Mouse (Mus musculus) c-Kit-positive CD71-positive TER-119-negative erythroid progenitor cells, embryonic 14.5 days (primary cell): ENCODE measurements around the gene Elk3.

Source experiments
- DNase-seq: peaks from one replicate; pipeline ENCODE4 v3.0.0-alpha.2; 2013; ENCODE audit warnings: low read depth

The Elk3 gene

GRCm38 (mm10) chr10:93234692-93235091, 76.2 kb downstream of the Elk3 start:
- no peak for DNase-seq

- no peak for DNase-seq
These were observed 77.2 kb downstream of the Elk3 start for GRCm38 (mm10) chr10:93233665-93234194.

- no peak for DNase-seq
These were observed 79.0 kb downstream of the Elk3 start for GRCm38 (mm10) chr10:93231893-93232292.

GRCm38 (mm10) chr10:93231490-93231889, 79.4 kb downstream of the Elk3 start:
- DNase-seq = no peak

GRCm38 (mm10) chr10:93228401-93229007, 82.4 kb downstream of the Elk3 start:
- DNase-seq = no peak

- DNase-seq = peak; percentile 16
These were observed 83.0 kb downstream of the Elk3 start for GRCm38 (mm10) chr10:93227921-93228320.

- no peak for DNase-seq
These were observed 85.2 kb downstream of the Elk3 start for GRCm38 (mm10) chr10:93225751-93226150.

GRCm38 (mm10) chr10:93215051-93215763, 95.7 kb downstream of the Elk3 start:
- no peak for DNase-seq

GRCm38 (mm10) chr10:93214251-93214650, 96.7 kb downstream of the Elk3 start:
- no peak for DNase-seq

GRCm38 (mm10) chr10:93213339-93213738, 97.6 kb downstream of the Elk3 start:
- DNase-seq = no peak

GRCm38 (mm10) chr10:93212699-93213098, 98.2 kb downstream of the Elk3 start:
- no peak for DNase-seq

GRCm38 (mm10) chr10:93207176-93207575, 103.8 kb downstream of the Elk3 start:
- no peak for DNase-seq

- DNase-seq = no peak
These were observed 105.5 kb downstream of the Elk3 start for GRCm38 (mm10) chr10:93205287-93205956.

- DNase-seq = no peak
These were observed 109.0 kb downstream of the Elk3 start for GRCm38 (mm10) chr10:93201846-93202458.

GRCm38 (mm10) chr10:93198958-93199357, 112.0 kb downstream of the Elk3 start:
- no peak for DNase-seq
